Mouse (Mus musculus) embryo, embryonic 11.5 days (tissue): ENCODE measurements around the gene Gm20388.

Experiments used
- DNase-seq: peaks from one replicate; pipeline ENCODE4 v3.0.0-alpha.2; 2012; ENCODE audit warnings: low read depth, low spot score

Gm20388 gene

GRCm38 (mm10) chr8:123373403-123374238, 3463.0 kb downstream of the Gm20388 start, which contains the start of gene Tcf25:
Gene Tcf25, plus strand, starts transcription at chr8:123373753.
- peak; percentile 95 for DNase-seq

GRCm38 (mm10) chr8:123374239-123374578, 3463.6 kb downstream of the Gm20388 start:
- DNase-seq: peak; percentile 89

GRCm38 (mm10) chr8:123375701-123376100, 3465.1 kb downstream of the Gm20388 start:
- no peak for DNase-seq

- DNase-seq: no peak
Observed at GRCm38 (mm10) chr8:123376106-123376505, 3465.5 kb downstream of the Gm20388 start.

- DNase-seq: no peak
Observed at GRCm38 (mm10) chr8:123381711-123382110, 3471.1 kb downstream of the Gm20388 start.

- DNase-seq: no peak
Observed at GRCm38 (mm10) chr8:123382516-123382915, 3471.9 kb downstream of the Gm20388 start.

GRCm38 (mm10) chr8:123384883-123385540, 3474.4 kb downstream of the Gm20388 start:
- DNase-seq: no peak

- no peak for DNase-seq
Observed at GRCm38 (mm10) chr8:123387041-123387440, 3476.4 kb downstream of the Gm20388 start.

- no peak for DNase-seq
Observed at GRCm38 (mm10) chr8:123387801-123388200, 3477.2 kb downstream of the Gm20388 start.

GRCm38 (mm10) chr8:123389026-123389425, 3478.4 kb downstream of the Gm20388 start:
- no peak for DNase-seq

GRCm38 (mm10) chr8:123398308-123398707, 3487.7 kb downstream of the Gm20388 start:
- no peak for DNase-seq

- no peak for DNase-seq
Observed at GRCm38 (mm10) chr8:123401936-123402335, 3491.3 kb downstream of the Gm20388 start.

GRCm38 (mm10) chr8:123402730-123403326, 3492.2 kb downstream of the Gm20388 start:
- no peak for DNase-seq

- no peak for DNase-seq
Observed at GRCm38 (mm10) chr8:123404521-123404920, 3493.9 kb downstream of the Gm20388 start.

- DNase-seq: peak; percentile 48
Observed at GRCm38 (mm10) chr8:123406786-123407185, 3496.1 kb downstream of the Gm20388 start, which contains the start of gene Mc1r. Gene Mc1r, plus strand, starts transcription at chr8:123407107.

GRCm38 (mm10) chr8:123407612-123408011, 3497.0 kb downstream of the Gm20388 start:
- DNase-seq: no peak

- no peak for DNase-seq
Observed at GRCm38 (mm10) chr8:123408586-123409544, 3498.2 kb downstream of the Gm20388 start.

GRCm38 (mm10) chr8:123410049-123410587, 3499.5 kb downstream of the Gm20388 start:
- no peak for DNase-seq

GRCm38 (mm10) chr8:123410788-123411187, 3500.1 kb downstream of the Gm20388 start:
- DNase-seq: no peak

GRCm38 (mm10) chr8:123411246-123411645, 3500.6 kb downstream of the Gm20388 start, which contains the start of gene Tubb3:
Gene Tubb3, plus strand, starts transcription at chr8:123411424.
- peak; percentile 71 for DNase-seq

GRCm38 (mm10) chr8:123411781-123412327, 3501.2 kb downstream of the Gm20388 start:
- DNase-seq: no peak
